Mouse (Mus musculus) ZHBTc4 (cell line): ENCODE measurements around the gene Eif2b2.

Experiments
- DNase-seq: peaks from one replicate; pipeline ENCODE4 v3.0.0-alpha.2; 2011; ENCODE audit warnings: low read depth, low spot score

Gene Eif2b2

GRCm38 (mm10) chr12:85219236-85219904, at the start of gene Eif2b2:
Gene Eif2b2, plus strand, starts transcription at chr12:85219481.
- DNase-seq = peak; percentile 99

DNA sequence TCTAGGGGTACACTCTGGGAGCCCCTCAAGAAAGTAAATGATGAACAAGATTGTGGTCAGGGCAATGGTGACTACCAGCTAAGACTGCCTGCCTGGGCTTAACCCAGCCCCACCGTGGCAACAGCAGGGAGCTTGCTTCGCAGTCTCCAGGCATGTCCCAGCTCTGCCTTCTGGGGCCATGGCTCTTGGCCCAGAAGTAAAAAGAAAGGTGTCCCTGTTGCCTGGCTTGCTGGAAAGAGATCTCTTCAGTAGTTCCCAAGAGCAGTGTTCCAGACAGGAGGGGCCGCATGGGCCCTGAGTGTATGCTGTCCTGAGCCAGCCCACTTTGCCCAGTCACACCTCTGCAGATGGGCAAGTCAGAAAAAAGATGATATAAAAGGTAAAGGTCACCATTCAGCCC, 49.4 kb upstream of the Eif2b2 start:
- no peak for DNase-seq

GRCm38 (mm10) chr12:85170284-85170947, 48.9 kb upstream of the Eif2b2 start:
- DNase-seq = no peak

GRCm38 (mm10) chr12:85170948-85171307, 48.4 kb upstream of the Eif2b2 start:
- no peak for DNase-seq

GRCm38 (mm10) chr12:85174016-85174415, 45.3 kb upstream of the Eif2b2 start:
- DNase-seq = no peak

DNA sequence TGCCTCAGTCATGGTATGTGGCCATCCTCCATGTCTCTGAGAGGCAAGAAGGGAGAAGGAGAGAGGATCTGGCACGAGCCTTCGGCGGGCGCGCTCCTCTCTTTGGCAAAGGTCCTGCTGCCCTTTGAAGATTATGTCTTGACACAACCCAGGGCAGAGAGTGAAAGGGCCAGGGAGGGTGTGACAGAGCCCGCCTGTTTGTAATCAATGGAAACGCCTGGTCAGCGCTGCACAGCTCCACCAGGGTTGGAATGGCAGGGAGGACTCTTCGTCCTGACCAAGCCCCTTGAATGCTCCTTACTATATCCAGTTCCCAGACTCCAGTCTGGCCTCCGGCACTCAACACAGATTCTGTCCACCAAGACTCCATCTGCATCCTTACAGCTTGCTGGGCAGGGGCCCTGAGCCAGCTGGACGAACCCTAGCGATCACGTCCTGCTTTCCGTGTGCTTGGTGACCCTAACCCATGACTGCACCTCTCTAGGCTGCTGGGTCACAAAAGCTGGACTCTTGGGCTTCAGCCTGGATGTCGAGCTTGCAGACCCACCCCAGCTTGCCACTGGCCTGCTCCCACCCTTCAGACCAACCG, 44.1 kb upstream of the Eif2b2 start:
- no peak for DNase-seq

DNA sequence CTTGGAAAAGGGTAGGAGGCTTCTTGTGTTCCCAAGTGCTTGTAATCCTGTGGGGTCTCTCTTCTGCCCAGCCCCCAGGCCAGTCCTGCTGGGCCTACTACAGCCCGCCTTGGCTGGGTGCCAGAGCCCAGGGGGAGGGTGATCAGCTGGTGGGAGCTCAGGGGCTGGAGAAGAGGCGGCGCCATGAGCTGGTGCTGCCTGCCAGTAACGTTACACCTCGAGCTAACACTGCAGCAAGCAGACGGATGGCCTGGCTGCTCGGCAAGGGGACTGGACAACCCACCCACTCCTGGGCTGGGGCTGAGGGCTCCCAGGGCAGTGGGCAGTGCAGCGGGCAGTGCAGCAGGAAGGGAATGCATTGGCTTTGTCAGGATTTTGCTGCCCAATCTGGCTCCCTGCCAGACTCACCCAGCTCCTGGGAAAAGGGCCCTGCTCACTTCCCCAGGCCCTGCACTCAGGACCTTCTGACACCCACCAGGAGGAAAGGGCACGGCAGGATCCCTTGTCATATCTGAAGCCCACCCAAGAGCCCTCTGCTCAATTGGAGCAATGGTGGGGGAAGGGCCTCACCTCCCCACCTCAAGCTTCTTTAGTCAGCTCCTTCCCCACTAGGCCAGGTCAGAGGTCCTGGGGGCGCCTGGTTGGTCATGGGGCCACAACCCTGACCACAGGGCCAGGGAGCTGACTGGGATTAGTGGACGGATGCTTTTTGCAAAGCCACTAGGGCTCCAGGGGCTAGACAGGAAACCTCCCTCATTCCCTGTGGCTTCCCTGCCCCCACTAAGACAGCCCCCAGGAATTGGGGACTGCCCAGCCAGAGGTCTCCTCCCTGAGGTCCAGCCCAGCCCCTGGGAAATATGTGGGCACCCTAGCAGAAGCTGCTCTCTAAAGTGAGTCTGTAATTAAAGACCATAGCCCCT, 43.1 kb upstream of the Eif2b2 start:
- DNase-seq = peak; percentile 42

DNA sequence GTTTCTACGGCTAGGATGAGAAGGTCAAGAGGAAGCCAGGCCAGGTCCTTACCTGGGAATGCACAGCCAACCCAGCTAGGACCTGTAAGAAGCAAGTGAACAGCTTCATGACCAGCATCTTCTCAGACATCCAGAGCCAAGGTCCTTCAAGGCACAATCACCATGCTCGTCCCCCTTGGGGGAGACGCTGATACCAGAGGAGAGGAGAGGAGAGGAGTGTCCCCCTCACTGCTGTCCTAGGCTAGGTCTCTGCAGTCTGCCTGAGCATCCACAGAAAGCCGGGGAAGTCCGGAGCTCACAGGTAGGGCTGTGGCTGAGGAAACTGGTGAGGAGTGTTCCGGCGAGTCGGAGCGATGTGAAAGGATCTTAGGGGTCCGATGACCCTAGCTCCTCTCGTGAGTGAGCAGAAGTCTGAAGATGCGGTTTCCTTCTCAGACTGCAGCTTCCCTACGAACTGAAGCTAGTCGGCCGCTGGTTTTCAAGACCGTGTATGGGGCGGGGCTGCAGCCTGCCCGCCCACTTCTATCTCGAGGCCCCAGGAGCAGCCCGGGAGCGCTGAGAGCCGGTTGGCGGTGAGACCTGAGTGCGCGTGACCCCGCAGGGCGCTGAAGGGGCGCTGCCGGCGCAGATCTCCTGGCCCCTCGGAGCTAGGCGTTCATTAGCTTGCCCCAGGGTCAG, 42.3 kb upstream of the Eif2b2 start:
- peak; percentile 74 for DNase-seq

- no peak for DNase-seq
Measured at GRCm38 (mm10) chr12:85177740-85178239, 41.5 kb upstream of the Eif2b2 start, which contains the start of gene Pgf. Gene Pgf, minus strand, starts transcription at chr12:85177790.

GRCm38 (mm10) chr12:85178294-85178693, 41.0 kb upstream of the Eif2b2 start:
- no peak for DNase-seq

DNA sequence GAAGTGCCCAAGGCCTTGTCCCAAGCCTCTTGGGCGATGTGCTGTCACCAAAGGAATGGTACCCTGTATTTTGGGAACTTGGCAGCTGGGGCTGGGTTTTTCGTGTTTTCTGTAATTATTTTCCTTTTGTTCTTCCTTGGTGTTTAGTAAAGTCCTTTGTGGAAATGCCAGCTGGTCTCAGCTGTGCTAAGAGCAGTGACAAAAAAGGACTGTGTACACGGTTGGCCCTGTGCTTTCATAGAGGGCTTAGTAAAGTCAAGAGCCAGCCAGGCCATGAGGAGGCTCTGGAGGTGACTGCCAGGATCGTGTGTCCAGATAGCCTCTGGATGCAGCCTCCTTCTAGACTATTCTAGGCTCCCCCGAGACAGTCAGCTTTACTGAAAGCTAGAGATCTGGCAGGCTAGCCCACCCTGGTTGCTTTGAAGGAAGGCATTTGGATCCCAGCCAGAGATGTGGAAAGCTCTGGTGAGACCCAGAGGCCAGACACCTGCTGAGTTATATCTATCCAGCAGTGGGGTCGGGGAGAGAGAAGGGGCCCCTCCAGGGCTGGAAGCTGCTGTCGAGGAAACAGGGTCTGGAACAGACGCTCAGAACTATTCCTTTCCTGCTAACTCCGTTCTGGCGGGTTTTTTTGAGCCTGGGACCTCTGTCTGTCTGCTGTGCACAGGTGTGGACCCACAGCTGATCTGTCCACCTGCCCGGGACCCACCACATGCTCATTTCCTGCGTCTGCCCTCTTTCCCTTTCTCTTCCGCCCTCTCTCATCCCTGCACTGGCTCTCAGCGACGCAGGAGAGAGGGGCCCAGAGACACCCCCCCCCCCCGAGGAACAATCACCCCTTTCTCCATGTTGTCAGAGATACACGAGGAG, 37.6 kb upstream of the Eif2b2 start:
- no peak for DNase-seq

DNA sequence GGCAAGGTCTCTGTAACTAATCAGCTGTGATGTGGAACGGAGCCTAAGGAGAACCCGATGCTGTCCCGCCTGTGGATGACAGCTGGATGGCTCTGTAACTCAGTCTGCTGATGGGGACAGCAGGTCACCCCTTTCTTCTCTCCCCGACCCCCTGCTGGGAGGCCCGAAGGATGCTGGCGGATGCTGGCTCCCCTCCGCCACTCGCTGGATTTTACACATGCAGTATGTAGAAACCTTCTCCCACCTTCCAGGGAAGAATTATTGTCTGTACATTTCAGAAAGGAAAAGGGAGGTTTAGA, 37.0 kb upstream of the Eif2b2 start:
- no peak for DNase-seq

DNA sequence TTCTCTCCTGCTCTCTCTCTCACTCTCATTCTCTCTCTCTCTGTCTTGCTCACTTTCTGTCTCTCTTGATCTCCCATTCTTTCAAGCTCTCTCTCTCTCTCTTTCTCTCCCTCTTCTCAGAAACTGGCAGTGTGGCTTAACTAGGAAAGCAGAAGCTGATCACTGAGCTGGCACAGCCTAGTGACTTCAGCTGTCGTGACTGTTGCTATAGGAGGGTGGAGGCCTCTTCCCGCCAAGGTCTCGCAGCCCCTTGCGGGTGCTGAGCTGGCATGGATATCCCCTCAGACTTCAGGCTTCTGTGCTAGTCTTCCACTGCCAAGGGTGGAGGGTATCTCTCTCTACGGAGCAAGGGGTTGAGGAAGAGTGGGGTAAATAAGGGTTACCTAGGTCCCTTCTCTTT, 36.4 kb upstream of the Eif2b2 start:
- no peak for DNase-seq

DNA sequence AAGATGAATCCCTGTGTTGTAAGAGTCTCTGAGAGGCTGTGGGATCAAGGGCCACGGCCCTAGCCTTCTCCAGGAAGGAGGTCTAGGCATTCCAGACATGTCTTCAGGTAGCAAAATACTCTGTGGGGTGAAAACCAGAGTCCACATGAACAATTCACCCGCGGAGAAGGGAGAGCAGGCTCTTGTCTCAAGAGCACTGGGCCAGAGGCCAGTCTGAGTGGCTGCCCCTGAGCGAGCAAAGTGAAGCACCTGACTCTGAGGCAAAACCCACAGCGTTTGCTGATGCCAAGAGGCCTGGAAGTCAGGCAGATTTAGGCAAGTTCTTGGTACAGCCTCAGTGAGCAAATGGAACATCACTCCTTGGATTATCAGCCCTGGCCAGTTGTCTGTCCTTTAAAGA, 35.2 kb upstream of the Eif2b2 start:
- DNase-seq = no peak

DNA sequence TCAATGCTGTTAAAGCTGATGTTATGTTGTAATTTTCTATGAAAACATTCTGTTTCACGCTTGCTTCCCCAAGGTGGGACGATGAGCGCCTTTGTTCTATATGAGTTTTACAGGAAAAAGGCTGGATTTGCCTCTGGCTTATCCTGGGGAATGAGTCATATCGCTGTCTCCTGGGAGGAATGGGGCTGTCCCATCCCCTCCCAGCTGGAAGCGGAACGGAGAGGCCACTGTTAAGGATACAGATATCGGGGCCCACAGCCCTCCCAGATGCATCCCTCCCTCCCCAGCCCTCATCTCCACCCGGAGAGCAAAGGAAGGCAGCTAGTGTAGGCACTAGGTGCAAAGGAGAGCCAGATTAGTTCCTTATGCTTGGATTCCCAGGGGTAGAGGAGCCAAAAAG, 33.5 kb upstream of the Eif2b2 start:
- no peak for DNase-seq

- DNase-seq = no peak
Measured at GRCm38 (mm10) chr12:85186361-85186760, 32.9 kb upstream of the Eif2b2 start.

GRCm38 (mm10) chr12:85190290-85190689, 29.0 kb upstream of the Eif2b2 start:
- peak; percentile 50 for DNase-seq

- DNase-seq = no peak
Measured at GRCm38 (mm10) chr12:85192461-85193108, 26.7 kb upstream of the Eif2b2 start.

DNA sequence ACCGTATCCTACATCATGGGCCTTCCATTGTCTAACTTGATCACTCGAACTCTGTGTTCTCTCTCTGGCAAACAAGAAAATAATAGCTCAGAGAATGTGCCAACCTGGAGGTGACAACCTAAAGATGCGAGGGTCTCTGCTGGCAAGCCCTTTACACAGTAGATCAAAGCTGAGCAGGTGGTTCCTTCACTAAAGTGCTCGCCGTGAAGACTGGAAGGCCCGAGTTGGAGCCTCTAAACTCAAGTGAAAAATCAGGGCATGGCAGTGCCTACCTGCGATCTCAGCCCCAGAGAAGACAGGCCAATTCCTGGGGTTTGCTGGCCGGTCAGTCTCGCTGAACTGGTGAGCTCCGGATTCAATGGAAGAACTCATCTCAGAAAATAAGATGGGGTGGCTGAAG, 26.1 kb upstream of the Eif2b2 start:
- DNase-seq = no peak
